Mouse (Mus musculus): ENCODE results near the gene Llph.

GRCm38 (mm10) chr10:120251791-120252190 is 24.9 kb downstream of the Llph start:
- TF ChIP-seq GATA1 (IDR thresholded peaks at IDR 0.05; ENCODE audit: low read length) (no peak), TAL1 (IDR thresholded peaks at IDR 0.05; ENCODE audit: low read length) (no peak)
